Mouse (Mus musculus): ENCODE results near the gene Emilin1.

DNA sequence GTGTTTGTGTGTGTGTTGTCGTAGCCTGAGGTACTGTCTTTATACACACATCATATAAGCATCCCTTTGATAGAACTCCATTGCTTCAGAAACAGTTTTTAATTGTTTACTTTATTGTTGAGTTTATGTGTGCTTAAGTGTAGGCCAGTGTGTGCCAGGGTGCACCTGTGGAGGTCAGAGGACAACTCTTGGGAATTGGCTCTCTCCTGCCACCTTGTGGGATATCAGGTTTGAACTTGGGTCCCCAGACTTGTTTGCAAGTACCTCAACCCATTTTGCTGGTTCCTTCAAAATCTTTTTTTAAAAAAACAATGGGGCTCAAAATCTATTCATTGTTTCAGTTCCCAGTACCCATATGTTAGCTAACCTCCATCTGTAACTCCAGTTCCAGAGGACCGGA is 29.8 kb downstream of the Emilin1 start:
- TF ChIP-seq GATA1 (IDR thresholded peaks at IDR 0.05; ENCODE audit: low read length) (no peak), TAL1 (IDR thresholded peaks at IDR 0.05; ENCODE audit: low read length) (no peak)

Data from erythroblast, embryonic 14.5 days (primary cell).